Mouse (Mus musculus): ENCODE measurements around the gene Katnb1.

DNA sequence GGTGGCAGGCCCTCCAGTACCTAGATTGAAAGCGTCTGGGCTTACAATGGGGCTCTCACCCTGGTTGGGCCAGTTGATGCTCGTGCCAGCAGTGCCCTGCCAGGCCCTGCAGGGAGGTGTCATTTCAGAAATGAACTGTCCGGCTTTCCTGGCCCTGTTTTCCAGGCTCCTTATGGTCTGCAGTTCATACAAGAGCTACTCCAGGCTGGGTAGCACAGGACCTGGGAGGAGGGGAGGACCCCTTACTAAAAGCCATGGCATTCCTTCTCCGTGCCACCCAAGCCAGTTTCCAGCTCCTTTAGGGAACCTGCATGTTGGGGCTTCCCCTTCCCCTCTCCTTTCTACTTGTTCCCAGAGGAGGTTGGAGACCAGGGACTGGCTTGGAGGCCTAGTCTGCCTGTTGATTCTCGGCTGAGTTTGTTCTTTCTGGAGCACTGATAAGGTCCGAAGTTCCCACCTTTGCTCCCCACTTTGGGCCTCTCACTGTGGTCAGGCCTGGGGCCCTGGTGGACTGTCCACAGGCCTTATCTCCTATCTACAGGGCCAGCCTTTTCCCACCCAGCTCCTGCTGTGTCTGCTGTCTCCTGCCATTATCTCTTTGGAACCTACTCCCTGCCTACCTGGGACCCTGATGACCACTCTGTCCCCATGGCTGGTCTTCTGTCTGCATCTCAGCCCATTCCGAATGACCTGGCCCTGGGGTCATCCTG, 4.6 kb downstream of the Katnb1 start:
- TF ChIP-seq CTCF (conservative IDR thresholded peaks at IDR 0.05; ENCODE audit: low read length) (no peak), POU5F1 (IDR thresholded peaks at IDR 0.05; ENCODE audit: borderline replicate concordance, low read length) (no peak)
